ENCODE assay signal across 9 mouse cellular contexts in the genomic region with DNA sequence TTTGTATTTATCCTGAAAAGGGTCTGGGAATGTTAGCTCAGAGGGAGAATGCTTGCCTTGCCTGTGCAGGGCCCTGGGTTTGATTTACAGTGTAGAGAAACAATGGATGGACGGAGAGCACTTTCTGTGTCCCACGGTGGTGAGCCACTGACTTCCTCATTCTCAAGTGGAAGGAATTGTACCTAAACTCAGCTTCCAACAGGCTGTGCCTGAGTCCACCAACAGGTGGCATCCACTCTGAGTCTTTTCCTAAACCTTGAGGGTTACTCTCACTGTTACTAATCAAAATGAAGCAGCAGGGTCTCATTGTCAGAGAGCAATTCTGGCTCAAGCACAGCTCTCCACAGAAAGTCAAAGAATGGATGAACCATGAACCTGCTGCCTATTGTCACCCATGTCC. TPM values are rescaled to one million over a fixed set of nuclear protein-coding genes. Genes with fewer than 3 reads are reported as not detected.
A peak's percentile ranks its signal among the peaks of the same experiment; 100 is the strongest.
DNase-seq lines count a peak whose midpoint lies in the region; ATAC-seq and TF ChIP-seq lines count a peak whose summit lies in the region.
"Had no signal": no experiment of that assay in that cellular context is flagged by ENCODE, and none has a peak within 500 bp of the region (broad histone marks: within the 10 kb centered on the region; RNA-seq: fewer than 3 reads in every experiment).

No protein-coding gene starts in this region.

- peak; percentile 36; the same call in 1 of the 2 replicates for TF ChIP-seq CTCF in cortical plate, adult 2 months (IDR thresholded peaks at IDR 0.05; ENCODE audit: extremely low read depth, insufficient read depth, low read length)
- peak; percentile 54 for TF ChIP-seq CTCF in lung, embryonic 14.5 days (IDR thresholded peaks at IDR 0.05; ENCODE audit: low read depth)

- no peaks in the 10 kb centered on the region for H3K36me3 ChIP-seq in forebrain, embryonic 10.5 days (replicated peaks)
- H3K36me3 ChIP-seq in forebrain, embryonic 16.5 days (ENCODE audit: control insufficient read depth, insufficient read depth) = no peaks in the 10 kb centered on the region
- H3K36me3 ChIP-seq in midbrain, embryonic 11.5 days (ENCODE audit: control insufficient read depth, insufficient read depth, low read length) = no peaks in the 10 kb centered on the region
- no peaks in the 10 kb centered on the region for H3K36me3 ChIP-seq in midbrain, embryonic 13.5 days
- no peaks in the 10 kb centered on the region for H3K36me3 ChIP-seq in lung, embryonic 14.5 days (ENCODE audit: insufficient read depth)
- H3K36me3 ChIP-seq: heart, embryonic 13.5 days had no signal

- no peak for ATAC-seq in forebrain, embryonic 16.5 days
- no peak for ATAC-seq in midbrain, embryonic 11.5 days (ENCODE audit: low FRiP score)
- no peak for ATAC-seq in midbrain, embryonic 13.5 days
- no peak for ATAC-seq in lung, embryonic 14.5 days (ENCODE audit: insufficient read depth)

- H3K27ac ChIP-seq in forebrain, embryonic 10.5 days = no peak overlapping the region
- H3K27ac ChIP-seq in forebrain, embryonic 16.5 days (ENCODE audit: low read length) = no peak overlapping the region
- H3K27ac ChIP-seq in midbrain, embryonic 11.5 days (ENCODE audit: low read depth, low read length) = no peak overlapping the region
- no peak overlapping the region for H3K27ac ChIP-seq in midbrain, embryonic 13.5 days
- H3K27ac ChIP-seq in cortical plate, adult 2 months (ENCODE audit: insufficient read depth, low read length) = no peak overlapping the region
- no peak overlapping the region for H3K27ac ChIP-seq in lung, embryonic 14.5 days (ENCODE audit: low read depth)
- H3K27ac ChIP-seq: heart, embryonic 13.5 days had no signal

- H3K27me3 ChIP-seq in forebrain, embryonic 10.5 days (ENCODE audit: poor library complexity, severe bottlenecking) = no peaks in the 10 kb centered on the region
- H3K27me3 ChIP-seq in forebrain, embryonic 16.5 days (replicated peaks; ENCODE audit: control insufficient read depth, insufficient read depth, low read length) = no peaks in the 10 kb centered on the region
- H3K27me3 ChIP-seq in midbrain, embryonic 11.5 days (ENCODE audit: control insufficient read depth, insufficient read depth, low read length) = no peaks in the 10 kb centered on the region
- H3K27me3 ChIP-seq in midbrain, embryonic 13.5 days = no peaks in the 10 kb centered on the region
- no peaks in the 10 kb centered on the region for H3K27me3 ChIP-seq in lung, embryonic 14.5 days (ENCODE audit: insufficient read depth, low read length)
- H3K27me3 ChIP-seq: heart, embryonic 13.5 days had no signal

- DNase-seq in forebrain, embryonic 10.5 days (ENCODE audit: extremely low spot score, low spot score) = peak; percentile 26
- DNase-seq in midbrain, embryonic 11.5 days (ENCODE audit: low spot score, missing footprints) = peak; percentile 82
- DNase-seq in lung, embryonic 14.5 days = peak; percentile 60
- DNase-seq in thymus, postnatal 4 days = peak; percentile 38
- no peak for DNase-seq in spleen, postnatal 4 days (ENCODE audit: low spot score in 2 of 2)

- TF ChIP-seq POLR2A in cortical plate, adult 2 months (IDR thresholded peaks at IDR 0.05; ENCODE audit: extremely low read depth, insufficient read depth, low read length) = no peak

- H3K9ac ChIP-seq in forebrain, embryonic 16.5 days (replicated peaks; ENCODE audit: low read depth, low read length) = no peak overlapping the region
- no peak overlapping the region for H3K9ac ChIP-seq in midbrain, embryonic 11.5 days (ENCODE audit: low read length)
- no peak overlapping the region for H3K9ac ChIP-seq in midbrain, embryonic 13.5 days (replicated peaks)
- no peak overlapping the region for H3K9ac ChIP-seq in lung, embryonic 14.5 days
- H3K9ac ChIP-seq: heart, embryonic 13.5 days had no signal

- WGBS in forebrain, embryonic 10.5 days = 42% methylated on average over 2 of the region's 2 CpGs
- 30% methylated on average over 2 of the region's 2 CpGs for WGBS in forebrain, embryonic 16.5 days
- WGBS in midbrain, embryonic 11.5 days = 43% methylated on average over 2 of the region's 2 CpGs
- WGBS in midbrain, embryonic 13.5 days = 47% methylated on average over 2 of the region's 2 CpGs
- 24% methylated on average over 2 of the region's 2 CpGs for WGBS in lung, embryonic 14.5 days

- H3K4me3 ChIP-seq in forebrain, embryonic 10.5 days = no peak overlapping the region
- no peak overlapping the region for H3K4me3 ChIP-seq in forebrain, embryonic 16.5 days (replicated peaks; ENCODE audit: low read length)
- H3K4me3 ChIP-seq in midbrain, embryonic 11.5 days (ENCODE audit: low read depth, low read length) = no peak overlapping the region
- no peak overlapping the region for H3K4me3 ChIP-seq in midbrain, embryonic 13.5 days (replicated peaks)
- H3K4me3 ChIP-seq in cortical plate, adult 2 months (ENCODE audit: insufficient read depth, low read length) = no peak overlapping the region
- H3K4me3 ChIP-seq in lung, embryonic 14.5 days (ENCODE audit: low read depth, low read length) = no peak overlapping the region
- H3K4me3 ChIP-seq: heart, embryonic 13.5 days had no signal

- no peaks in the 10 kb centered on the region for H3K4me1 ChIP-seq in forebrain, embryonic 10.5 days
- H3K4me1 ChIP-seq in forebrain, embryonic 16.5 days (replicated peaks; ENCODE audit: control insufficient read depth, insufficient read depth, low read length) = no peaks in the 10 kb centered on the region
- H3K4me1 ChIP-seq in midbrain, embryonic 11.5 days (ENCODE audit: control insufficient read depth, insufficient read depth, low read length) = no peaks in the 10 kb centered on the region
- H3K4me1 ChIP-seq in midbrain, embryonic 13.5 days (replicated peaks) = no peaks in the 10 kb centered on the region
- H3K4me1 ChIP-seq in cortical plate, adult 2 months (ENCODE audit: control insufficient read depth, insufficient read depth, low read length) = no peaks in the 10 kb centered on the region
- H3K4me1 ChIP-seq in lung, embryonic 14.5 days (ENCODE audit: insufficient read depth) = no peaks in the 10 kb centered on the region
- H3K4me1 ChIP-seq: heart, embryonic 13.5 days had no signal

- H3K4me2 ChIP-seq in forebrain, embryonic 16.5 days (ENCODE audit: low read length) = no peak overlapping the region
- H3K4me2 ChIP-seq in midbrain, embryonic 11.5 days = no peak overlapping the region
- no peak overlapping the region for H3K4me2 ChIP-seq in midbrain, embryonic 13.5 days (replicated peaks)
- no peak overlapping the region for H3K4me2 ChIP-seq in lung, embryonic 14.5 days
- H3K4me2 ChIP-seq: heart, embryonic 13.5 days had no signal

- H3K9me3 ChIP-seq in forebrain, embryonic 10.5 days = peaks cover 12% of the 10 kb centered on the region
- H3K9me3 ChIP-seq in forebrain, embryonic 16.5 days (ENCODE audit: control insufficient read depth, low read length) = peaks cover 4% of the 10 kb centered on the region
- no peaks in the 10 kb centered on the region for H3K9me3 ChIP-seq in midbrain, embryonic 11.5 days (ENCODE audit: control insufficient read depth, low read length)
- H3K9me3 ChIP-seq in midbrain, embryonic 13.5 days = no peaks in the 10 kb centered on the region
- peaks cover 7% of the 10 kb centered on the region; the same call in 1 of the 2 replicates for H3K9me3 ChIP-seq in lung, embryonic 14.5 days (ENCODE audit: low read depth, low read length)

RNA-seq across cellular contexts. Expression of a gene that starts 8.0 kb away (rescaled TPM):
- 77.1 and 79.6 TPM in 2 replicates for polyA plus RNA-seq in forebrain, embryonic 10.5 days (2016; fragmentation: Nextera tagmentation; extraction: Ambion mirVana)
- 45.5 and 46.2 TPM in 2 replicates for polyA plus RNA-seq in forebrain, embryonic 16.5 days (2015; fragmentation: Nextera tagmentation; extraction: Ambion mirVana)
- polyA plus RNA-seq in midbrain, embryonic 11.5 days (2014; fragmentation: Nextera tagmentation; extraction: Ambion mirVana) = 73.5 and 80.6 TPM in 2 replicates
- 41.8 and 42.8 TPM in 2 replicates for polyA plus RNA-seq in midbrain, embryonic 13.5 days (2015; fragmentation: Nextera tagmentation; extraction: Ambion mirVana)
- 19.7 TPM in 2 replicates for polyA plus RNA-seq in cortical plate, adult 2 months (2012; rRNA removed)
- polyA plus RNA-seq in lung, embryonic 14.5 days (2014; fragmentation: Nextera tagmentation; extraction: Ambion mirVana) = 71.4 and 73.3 TPM in 2 replicates

RNA-seq across cellular contexts. Expression of a gene that starts 58.4 kb away (rescaled TPM):
- 63.3 and 65.2 TPM in 2 replicates for polyA plus RNA-seq in forebrain, embryonic 10.5 days (2016; fragmentation: Nextera tagmentation; extraction: Ambion mirVana)
- 38.6 and 45.5 TPM in 2 replicates for polyA plus RNA-seq in forebrain, embryonic 16.5 days (2015; fragmentation: Nextera tagmentation; extraction: Ambion mirVana)
- polyA plus RNA-seq in midbrain, embryonic 11.5 days (2014; fragmentation: Nextera tagmentation; extraction: Ambion mirVana) = 77.6 and 81.8 TPM in 2 replicates
- 45.6 and 50.3 TPM in 2 replicates for polyA plus RNA-seq in midbrain, embryonic 13.5 days (2015; fragmentation: Nextera tagmentation; extraction: Ambion mirVana)
- 23.6 and 23.9 TPM in 2 replicates for polyA plus RNA-seq in cortical plate, adult 2 months (2012; rRNA removed)
- 34.1 and 34.9 TPM in 2 replicates for polyA plus RNA-seq in lung, embryonic 14.5 days (2014; fragmentation: Nextera tagmentation; extraction: Ambion mirVana)

Comparison
In these comparisons a context has a peak if more than half of its experiments do, and no peak if none do; other contexts are left out.
1. DNase-seq: peak in forebrain, embryonic 10.5 days (single experiment), midbrain, embryonic 11.5 days (single experiment), lung, embryonic 14.5 days (single experiment) and thymus, postnatal 4 days (single experiment); none in spleen, postnatal 4 days (0 of 2).